Mouse (Mus musculus) macrophage (primary cell): Measurements from ENCODE around the gene Thap11. TPM values are rescaled to one million over a fixed set of nuclear protein-coding genes. Genes with fewer than 3 reads are reported as not detected.

Source experiments
- H3K27ac ChIP-seq: fragments of 350-480 bp; formaldehyde crosslinking; 2 replicates; pipeline ENCODE4 v1.9.0; 2021
- H3K36me3 ChIP-seq: fragments of 350-480 bp; formaldehyde crosslinking; 2 replicates; pipeline ENCODE4 v1.9.0; 2021; ENCODE audit errors: inconsistent target
- H3K4me3 ChIP-seq: fragments of 350-480 bp; formaldehyde crosslinking; 2 replicates; pipeline ENCODE4 v1.9.0; 2021; ENCODE audit errors: inconsistent target
- H3K79me2 ChIP-seq: fragments of 350-480 bp; formaldehyde crosslinking; 2 replicates; pipeline ENCODE4 v1.9.0; 2021; ENCODE audit errors: inconsistent target
- WGBS: methylation state at CpG from one replicate; pipeline ENCODE4 v1.1.7; 2026; ENCODE audit warnings: inconsistent platforms; ENCODE audit not compliant: missing documents; 5-methylcytosine and 5-hydroxymethylcytosine counted together
- polyA plus RNA-seq: library from polyadenylated mRNA; stranded (reverse); fragments of 250-400 nt; gene quantifications from 3 replicates; pipeline ENCODE4 v1.2.4, GENCODE M21; 2018; ENCODE audit warnings: inconsistent platforms

The Thap11 gene
- polyA plus RNA-seq, 1 experiment from 2014 or later = 8.3 TPM

DNA sequence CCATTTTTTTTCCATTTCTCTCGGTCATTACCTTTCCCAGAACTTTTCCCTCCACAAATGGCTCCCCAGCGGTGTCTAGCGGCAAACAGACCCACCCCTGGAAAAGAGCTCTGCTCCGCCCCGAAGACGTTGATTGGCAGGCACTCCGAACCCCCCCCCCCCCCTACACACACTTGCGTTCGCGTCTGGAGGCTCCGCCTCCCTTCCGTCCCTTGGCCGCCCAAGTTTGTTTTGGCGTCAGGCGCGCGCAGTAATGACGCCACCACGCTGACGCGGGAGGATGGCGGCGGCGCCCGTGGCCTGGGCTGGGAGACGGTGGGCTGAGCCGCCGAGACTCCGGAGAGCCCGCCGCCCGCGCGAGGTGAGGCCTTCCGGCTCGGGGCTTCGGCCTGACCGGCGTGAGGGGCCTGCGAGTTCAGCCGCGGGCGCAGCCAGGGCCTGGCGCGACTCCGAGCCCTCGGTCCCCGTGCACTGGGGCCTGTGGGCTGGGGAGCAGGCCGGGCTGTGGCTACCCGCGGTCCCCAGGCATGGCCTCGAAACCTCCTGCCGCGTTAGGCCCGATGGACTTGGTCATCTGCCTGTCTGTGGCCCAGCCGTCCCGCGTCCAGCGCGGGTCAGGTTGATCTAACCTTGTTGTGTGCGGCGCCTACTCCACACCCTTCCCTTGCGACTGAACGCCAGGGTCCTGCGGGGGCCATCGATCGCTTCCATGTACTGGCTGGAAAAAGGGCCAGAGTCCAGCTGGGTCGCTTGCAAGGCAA lies 45.4 kb downstream of the Thap11 start, which contains the start of gene Pskh1:
Gene Pskh1, plus strand, starts transcription at position 262 of the 761 bp plus-strand sequence.
- H3K79me2 ChIP-seq = peaks cover 48% of the 10 kb centered on the region
- peak within 1 kb of the TSS; percentile 77 for H3K4me3 ChIP-seq
- peak within 1 kb of the TSS; percentile 42 for H3K27ac ChIP-seq
- WGBS = under 1% methylated on average over 65 of the region's 68 CpGs
- H3K36me3 ChIP-seq = no peaks in the 10 kb centered on the region

DNA sequence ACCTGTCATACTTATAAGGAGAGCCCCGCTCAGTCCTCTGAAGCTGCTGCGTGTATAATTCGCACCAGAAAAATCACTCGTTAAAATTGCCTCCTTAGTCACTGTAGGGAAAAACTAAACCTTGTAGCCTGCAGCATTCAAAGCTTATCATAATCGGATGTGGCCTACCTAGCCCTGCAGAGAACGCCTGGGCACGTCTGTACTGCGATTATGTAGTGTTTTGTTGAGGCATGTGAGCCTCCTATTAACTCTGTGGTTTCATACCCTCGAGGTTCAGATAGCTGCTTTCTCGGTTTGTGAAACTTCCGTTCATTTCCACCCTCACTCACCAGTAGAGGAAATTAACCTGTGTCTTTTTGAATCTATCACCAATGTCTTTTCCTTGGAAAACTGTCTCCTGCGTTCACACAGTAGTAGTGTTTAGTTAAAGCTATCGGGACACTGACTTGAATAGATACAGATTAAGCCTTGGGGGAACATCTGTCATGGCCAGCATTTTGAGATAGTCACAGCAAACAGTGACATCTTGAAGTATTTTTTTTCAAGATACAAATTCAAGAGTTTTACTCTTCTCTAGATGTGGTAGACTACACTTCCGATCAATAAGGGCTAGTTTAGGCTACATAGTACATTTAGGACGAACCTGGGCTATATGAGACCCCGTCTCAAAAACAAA lies 46.1 kb downstream of the Thap11 start:
- 24% methylated on average over 16 of the region's 16 CpGs for WGBS
- peak overlapping the region; percentile 42 for H3K27ac ChIP-seq

More for the DNA sequence above, 46.1 kb downstream of the Thap11 start:
- peaks cover 56% of the 10 kb centered on the region for H3K79me2 ChIP-seq
- no peaks in the 10 kb centered on the region for H3K36me3 ChIP-seq
- H3K4me3 ChIP-seq = peak overlapping the region; percentile 77

Other genes with a start within 250 kb of the Thap11 start
- 13.3 to 20.5 TPM (median 14.5 TPM) in 3 replicates for gene Ripor1, start 249.9 kb upstream of the Thap11 start, polyA plus RNA-seq
- 38.0 to 50.3 TPM (median 38.3 TPM) in 3 replicates for gene Ctcf, start 218.6 kb upstream of the Thap11 start, polyA plus RNA-seq
- gene Agrp, start 217.7 kb upstream of the Thap11 start, polyA plus RNA-seq = not detected in 3 replicates
- 0.13 TPM in 1 of 3 replicates, not detected in the others for gene Carmil2, start 168.9 kb upstream of the Thap11 start, polyA plus RNA-seq
- 14.9 to 20.7 TPM (median 19.5 TPM) in 3 replicates for gene Acd, start 154.0 kb upstream of the Thap11 start, polyA plus RNA-seq
- gene Pard6a, start 154.0 kb upstream of the Thap11 start, polyA plus RNA-seq = 2.9 to 8.1 TPM (median 6.1 TPM) in 3 replicates
- not detected in 3 replicates for gene 4933405L10Rik, start 147.5 kb upstream of the Thap11 start, polyA plus RNA-seq
- 1.4 to 6.3 TPM (median 3.2 TPM) in 3 replicates for gene Enkd1, start 146.9 kb upstream of the Thap11 start, polyA plus RNA-seq
- gene Gfod2, start 96.5 kb upstream of the Thap11 start, polyA plus RNA-seq = 0.26 to 0.85 TPM (median 0.67 TPM) in 3 replicates
- gene Ranbp10, start 27.8 kb upstream of the Thap11 start, polyA plus RNA-seq = 16.5 to 33.9 TPM (median 23.7 TPM) in 3 replicates
- gene Tsnaxip1, start 27.4 kb upstream of the Thap11 start, polyA plus RNA-seq = not detected in 3 replicates
- 7.2 to 13.3 TPM (median 8.2 TPM) in 3 replicates for gene Cenpt, start 1.9 kb upstream of the Thap11 start, polyA plus RNA-seq
- 53.1 to 154 TPM (median 76.1 TPM) in 3 replicates for gene Nutf2, start 5.4 kb downstream of the Thap11 start, polyA plus RNA-seq
- gene Edc4, start 25.7 kb downstream of the Thap11 start, polyA plus RNA-seq = 12.6 to 19.5 TPM (median 14.6 TPM) in 3 replicates
- not detected in 3 replicates for gene Nrn1l, start 38.4 kb downstream of the Thap11 start, polyA plus RNA-seq
- 16.3 to 17.5 TPM (median 16.4 TPM) in 3 replicates for gene Pskh1, start 45.3 kb downstream of the Thap11 start, polyA plus RNA-seq
- gene Ctrl, start 78.7 kb downstream of the Thap11 start, polyA plus RNA-seq = not detected in 3 replicates
- 51.8 to 210 TPM (median 105 TPM) in 3 replicates for gene Psmb10, start 83.3 kb downstream of the Thap11 start, polyA plus RNA-seq
- 0.10 to 0.28 TPM in 2 of 3 replicates, not detected in the other for gene Lcat, start 88.2 kb downstream of the Thap11 start, polyA plus RNA-seq
- 16.1 to 37.5 TPM (median 23.1 TPM) in 3 replicates for gene Slc12a4, start 111.0 kb downstream of the Thap11 start, polyA plus RNA-seq
- 0.10 to 0.34 TPM in 2 of 3 replicates, not detected in the other for gene Dpep3, start 124.3 kb downstream of the Thap11 start, polyA plus RNA-seq
- 7.6 to 13.0 TPM (median 7.7 TPM) in 3 replicates for gene Dus2, start 136.2 kb downstream of the Thap11 start, polyA plus RNA-seq
- not detected in 3 replicates for gene Dpep2nb, start 150.8 kb downstream of the Thap11 start, polyA plus RNA-seq
- gene Ddx28, start 156.8 kb downstream of the Thap11 start, polyA plus RNA-seq = 10.2 to 19.4 TPM (median 15.9 TPM) in 3 replicates
- 21.3 to 25.2 TPM (median 22.3 TPM) in 3 replicates for gene Nfatc3, start 203.7 kb downstream of the Thap11 start, polyA plus RNA-seq